Mouse (Mus musculus): ENCODE data around the gene U2af2. TPM values are rescaled to one million over a fixed set of nuclear protein-coding genes. Genes with fewer than 3 reads are reported as not detected.

U2af2 gene
- polyA plus RNA-seq, 1 experiment from 2014 or later, result 155 TPM

Small RNA genes within 50 kb of the gene (microRNA-seq; reads per million reads assigned to microRNA genes)
- gene Gm26217, result not detected

Other genes with a start within 250 kb of the U2af2 start
- 347 and 400 TPM in 2 replicates for gene Ube2s, start 249.6 kb upstream of the U2af2 start, polyA plus RNA-seq (2015; fragmentation: Nextera tagmentation; extraction: Ambion mirVana)
- gene Shisa7, start 217.4 kb upstream of the U2af2 start, polyA plus RNA-seq (2015; fragmentation: Nextera tagmentation; extraction: Ambion mirVana), result 0.39 and 0.63 TPM in 2 replicates
- gene Isoc2b, start 191.9 kb upstream of the U2af2 start, polyA plus RNA-seq (2015; fragmentation: Nextera tagmentation; extraction: Ambion mirVana), result 5.9 and 6.5 TPM in 2 replicates
- 1.3 TPM in 2 replicates for gene Isoc2a, start 185.0 kb upstream of the U2af2 start, polyA plus RNA-seq (2015; fragmentation: Nextera tagmentation; extraction: Ambion mirVana)
- 0.15 TPM in 1 of 2 replicates, not detected in the other for gene Gm36210, start 155.6 kb upstream of the U2af2 start, polyA plus RNA-seq (2015; fragmentation: Nextera tagmentation; extraction: Ambion mirVana)
- 4.3 and 4.8 TPM in 2 replicates for gene Zfp628, start 146.9 kb upstream of the U2af2 start, polyA plus RNA-seq (2015; fragmentation: Nextera tagmentation; extraction: Ambion mirVana)
- 3.3 and 4.6 TPM in 2 replicates for gene Nat14, start 140.1 kb upstream of the U2af2 start, polyA plus RNA-seq (2015; fragmentation: Nextera tagmentation; extraction: Ambion mirVana)
- 0.51 and 0.62 TPM in 2 replicates for gene Ssc5d, start 136.4 kb upstream of the U2af2 start, polyA plus RNA-seq (2015; fragmentation: Nextera tagmentation; extraction: Ambion mirVana)
- gene Sbk2, start 97.7 kb upstream of the U2af2 start, polyA plus RNA-seq (2015; fragmentation: Nextera tagmentation; extraction: Ambion mirVana), result 0.18 TPM in 1 of 2 replicates, not detected in the other
- 0.08 TPM in 1 of 2 replicates, not detected in the other for gene Sbk3, start 91.0 kb upstream of the U2af2 start, polyA plus RNA-seq (2015; fragmentation: Nextera tagmentation; extraction: Ambion mirVana)
- gene Zfp579, start 66.0 kb upstream of the U2af2 start, polyA plus RNA-seq (2015; fragmentation: Nextera tagmentation; extraction: Ambion mirVana), result 38.4 and 42.0 TPM in 2 replicates
- 10.3 and 12.0 TPM in 2 replicates for gene Zfp524, start 47.7 kb upstream of the U2af2 start, polyA plus RNA-seq (2015; fragmentation: Nextera tagmentation; extraction: Ambion mirVana)
- 45.7 and 47.9 TPM in 2 replicates for gene Fiz1, start 47.4 kb upstream of the U2af2 start, polyA plus RNA-seq (2015; fragmentation: Nextera tagmentation; extraction: Ambion mirVana)
- 1.2 TPM in 1 of 2 replicates, not detected in the other for gene Gm44973, start 46.6 kb upstream of the U2af2 start, polyA plus RNA-seq (2015; fragmentation: Nextera tagmentation; extraction: Ambion mirVana)
- gene Zfp865, start 41.8 kb upstream of the U2af2 start, polyA plus RNA-seq (2015; fragmentation: Nextera tagmentation; extraction: Ambion mirVana), result 7.7 and 7.9 TPM in 2 replicates
- gene Ccdc106, start 41.6 kb upstream of the U2af2 start, polyA plus RNA-seq (2015; fragmentation: Nextera tagmentation; extraction: Ambion mirVana), result 46.1 and 55.4 TPM in 2 replicates
- gene 4632433K11Rik, start 28.0 kb upstream of the U2af2 start, polyA plus RNA-seq (2015; fragmentation: Nextera tagmentation; extraction: Ambion mirVana), result not detected in 2 replicates
- gene Zfp784, start 23.7 kb upstream of the U2af2 start, polyA plus RNA-seq (2015; fragmentation: Nextera tagmentation; extraction: Ambion mirVana), result 5.6 and 5.9 TPM in 2 replicates
- gene Zfp580, start 10.6 kb upstream of the U2af2 start, polyA plus RNA-seq (2015; fragmentation: Nextera tagmentation; extraction: Ambion mirVana), result 44.7 and 45.9 TPM in 2 replicates
- gene Epn1, start 18.1 kb downstream of the U2af2 start, polyA plus RNA-seq (2015; fragmentation: Nextera tagmentation; extraction: Ambion mirVana), result 63.8 and 70.5 TPM in 2 replicates
- gene Rfpl4, start 54.8 kb downstream of the U2af2 start, polyA plus RNA-seq (2015; fragmentation: Nextera tagmentation; extraction: Ambion mirVana), result not detected in 2 replicates
- gene Rasl2-9, start 63.8 kb downstream of the U2af2 start, polyA plus RNA-seq (2015; fragmentation: Nextera tagmentation; extraction: Ambion mirVana), result 0.35 and 0.80 TPM in 2 replicates
- 0.03 TPM in 1 of 2 replicates, not detected in the other for gene Vmn1r55, start 87.5 kb downstream of the U2af2 start, polyA plus RNA-seq (2015; fragmentation: Nextera tagmentation; extraction: Ambion mirVana)
- gene Vmn1r56, start 134.6 kb downstream of the U2af2 start, polyA plus RNA-seq (2015; fragmentation: Nextera tagmentation; extraction: Ambion mirVana), result not detected in 2 replicates
- not detected in 2 replicates for gene Vmn1r57, start 156.3 kb downstream of the U2af2 start, polyA plus RNA-seq (2015; fragmentation: Nextera tagmentation; extraction: Ambion mirVana)

Data from embryonic facial prominence, embryonic 13.5 days (tissue).